Mouse (Mus musculus): ENCODE measurements at regions not wholly inside any gene's neighbourhood (a gene's known extent, or its start where the extent isn't known, plus 50 kb on each side); places are given as distances from the start of the nearest gene placed in this dataset.

DNA sequence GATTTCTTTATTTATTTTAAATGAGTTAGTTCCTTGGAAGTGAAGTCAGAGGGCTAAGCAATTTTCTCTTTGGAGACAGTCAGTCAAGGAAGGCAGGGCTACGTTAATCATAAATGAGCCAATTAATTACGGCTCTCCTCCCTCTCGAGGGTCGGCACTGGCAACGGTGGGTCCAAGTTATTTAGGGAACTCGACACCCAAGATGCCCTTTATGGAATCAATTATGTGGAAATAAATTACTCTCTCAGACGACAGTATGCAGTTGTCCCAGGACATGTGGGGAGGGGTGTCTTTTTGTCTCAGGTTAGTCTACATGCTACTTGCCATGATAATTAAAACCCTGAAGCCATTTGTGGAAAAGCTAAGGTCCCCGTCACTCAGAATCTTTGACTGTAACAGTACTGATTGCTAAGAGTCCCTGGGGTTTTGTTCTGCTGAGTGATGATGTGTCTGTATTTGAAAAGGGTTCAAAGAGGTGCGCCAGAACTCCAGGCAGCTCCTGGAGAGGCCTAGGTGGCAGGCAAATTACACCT is 211.3 kb downstream of the Stk31 start:
- no peak for TF ChIP-seq CTCF (IDR thresholded peaks at IDR 0.05; ENCODE audit: borderline replicate concordance, insufficient read depth, low read length)
- TF ChIP-seq POLR2A (IDR thresholded peaks at IDR 0.05; ENCODE audit: low read depth, low read length) = no peak
